Mouse (Mus musculus): Measurements from ENCODE around the gene Tmem92.

Gene Tmem92

DNA sequence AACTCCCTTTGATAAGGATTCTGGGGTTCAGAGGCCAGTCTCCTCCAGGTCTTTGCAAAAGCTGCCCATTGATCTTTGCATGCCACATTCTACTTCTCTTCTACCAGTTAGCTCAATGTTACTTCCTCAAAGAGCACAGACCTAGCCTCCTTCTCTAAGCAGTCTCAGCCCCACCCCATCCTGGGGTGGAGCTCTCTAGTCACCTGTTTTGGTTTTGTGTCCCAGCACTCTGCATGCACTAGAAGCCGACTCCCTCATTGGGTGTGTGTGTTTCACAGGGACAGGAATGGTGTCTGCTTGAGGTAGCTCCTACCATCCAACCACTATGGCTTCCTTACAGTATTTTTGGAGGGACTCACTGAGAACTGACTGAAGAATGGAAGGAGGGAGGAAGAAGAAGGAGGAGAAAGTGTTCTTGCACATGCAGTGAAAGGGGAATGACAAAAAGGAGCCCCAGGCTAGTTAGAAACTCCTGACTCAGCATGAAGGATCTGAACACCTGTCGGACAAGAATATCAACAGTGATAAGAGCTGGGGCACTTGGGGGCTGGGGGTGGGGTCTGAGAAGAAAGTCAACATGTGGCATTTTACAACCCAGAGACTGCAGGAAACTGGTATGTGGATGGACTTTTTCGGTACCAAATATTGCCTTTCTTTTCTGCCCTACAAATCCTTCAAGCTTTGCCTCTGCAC is 10.0 kb downstream of the Tmem92 start:
- no peak for TF ChIP-seq POU5F1 (IDR thresholded peaks at IDR 0.05; ENCODE audit: borderline replicate concordance, low read length)
- peaks cover 12% of the 10 kb centered on the region for H3K27me3 ChIP-seq (ENCODE audit: insufficient read depth, low read length)
- H3K9me3 ChIP-seq (ENCODE audit: low read length) = no peaks in the 10 kb centered on the region
- H3K4me3 ChIP-seq (replicated peaks; ENCODE audit: low read length) = no peak overlapping the region
- H3K4me1 ChIP-seq (replicated peaks; ENCODE audit: low read depth, low read length) = peaks cover 6% of the 10 kb centered on the region
- H3K36me3 ChIP-seq (ENCODE audit: insufficient read depth, low read length) = no peaks in the 10 kb centered on the region

GRCm38 (mm10) chr11:94767241-94767640 is 15.3 kb downstream of the Tmem92 start:
- no peaks in the 10 kb centered on the region for H3K9me3 ChIP-seq (ENCODE audit: low read length)
- H3K4me1 ChIP-seq (replicated peaks; ENCODE audit: low read depth, low read length) = peaks cover 2% of the 10 kb centered on the region
- H3K27me3 ChIP-seq (ENCODE audit: insufficient read depth, low read length) = 0 out of 2 replicates have a peak, but pooled peaks cover 2% of the 10 kb centered on the region
- TF ChIP-seq POU5F1 (IDR thresholded peaks at IDR 0.05; ENCODE audit: borderline replicate concordance, low read length) (no peak), NANOG (IDR thresholded peaks at IDR 0.05; ENCODE audit: borderline replicate concordance, low read length) (no peak), CTCF (conservative IDR thresholded peaks at IDR 0.05; ENCODE audit: low read length) (no peak)
- H3K36me3 ChIP-seq (ENCODE audit: insufficient read depth, low read length) = no peaks in the 10 kb centered on the region
- H3K4me3 ChIP-seq (replicated peaks; ENCODE audit: low read length) = no peak overlapping the region

DNA sequence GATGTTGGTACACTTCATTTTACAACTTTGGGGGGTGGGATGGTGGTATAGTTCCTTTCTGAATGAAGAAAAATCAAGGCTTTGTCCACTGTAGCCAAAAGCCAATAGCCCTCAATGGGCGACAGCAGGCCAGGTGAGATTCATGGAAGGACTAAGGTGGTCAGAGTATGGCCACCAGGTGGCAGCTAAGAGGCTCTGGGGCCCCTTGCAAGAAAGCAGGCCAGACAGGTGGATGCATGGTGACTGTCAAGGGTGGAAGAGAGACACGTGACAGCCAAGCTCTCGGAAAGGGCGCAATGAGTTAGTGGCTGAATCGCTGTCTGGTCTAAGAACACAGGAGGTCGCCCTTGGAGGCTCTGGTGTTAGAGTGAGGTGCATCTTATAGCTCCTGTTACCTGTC is 19.7 kb downstream of the Tmem92 start:
- TF ChIP-seq CTCF (conservative IDR thresholded peaks at IDR 0.05; ENCODE audit: low read length) (no peak; the same call in 1 of the 2 replicates), POU5F1 (IDR thresholded peaks at IDR 0.05; ENCODE audit: borderline replicate concordance, low read length) (no peak), NANOG (IDR thresholded peaks at IDR 0.05; ENCODE audit: borderline replicate concordance, low read length) (no peak)
- H3K9me3 ChIP-seq (ENCODE audit: low read length) = no peaks in the 10 kb centered on the region
- no peaks in the 10 kb centered on the region for H3K36me3 ChIP-seq (ENCODE audit: insufficient read depth, low read length)
- H3K27me3 ChIP-seq (ENCODE audit: insufficient read depth, low read length) = no peaks in the 10 kb centered on the region
- peaks cover 11% of the 10 kb centered on the region for H3K4me1 ChIP-seq (replicated peaks; ENCODE audit: low read depth, low read length)
- H3K4me3 ChIP-seq (replicated peaks; ENCODE audit: low read length) = no peak overlapping the region

GRCm38 (mm10) chr11:94762281-94762680 is 20.2 kb downstream of the Tmem92 start:
- no peak for TF ChIP-seq CTCF (conservative IDR thresholded peaks at IDR 0.05; ENCODE audit: low read length)
- no peak for TF ChIP-seq POU5F1 (IDR thresholded peaks at IDR 0.05; ENCODE audit: borderline replicate concordance, low read length)
- TF ChIP-seq NANOG (IDR thresholded peaks at IDR 0.05; ENCODE audit: borderline replicate concordance, low read length) = no peak
- Histone ChIP-seq H3K9me3 (ENCODE audit: low read length) (no peaks in the 10 kb centered on the region), H3K4me1 (replicated peaks; ENCODE audit: low read depth, low read length) (peaks cover 11% of the 10 kb centered on the region), H3K4me3 (replicated peaks; ENCODE audit: low read length) (no peak overlapping the region), H3K36me3 (ENCODE audit: insufficient read depth, low read length) (no peaks in the 10 kb centered on the region), H3K27me3 (ENCODE audit: insufficient read depth, low read length) (no peaks in the 10 kb centered on the region)

GRCm38 (mm10) chr11:94760799-94761198 is 21.7 kb downstream of the Tmem92 start:
- Histone ChIP-seq H3K9me3 (ENCODE audit: low read length) (no peaks in the 10 kb centered on the region), H3K36me3 (ENCODE audit: insufficient read depth, low read length) (no peaks in the 10 kb centered on the region), H3K4me3 (replicated peaks; ENCODE audit: low read length) (no peak overlapping the region), H3K27me3 (ENCODE audit: insufficient read depth, low read length) (0 out of 2 replicates have a peak, but pooled peaks cover 5% of the 10 kb centered on the region), H3K4me1 (replicated peaks; ENCODE audit: low read depth, low read length) (peaks cover 11% of the 10 kb centered on the region)
- TF ChIP-seq CTCF (conservative IDR thresholded peaks at IDR 0.05; ENCODE audit: low read length) (no peak), NANOG (IDR thresholded peaks at IDR 0.05; ENCODE audit: borderline replicate concordance, low read length) (no peak), POU5F1 (IDR thresholded peaks at IDR 0.05; ENCODE audit: borderline replicate concordance, low read length) (no peak)

DNA sequence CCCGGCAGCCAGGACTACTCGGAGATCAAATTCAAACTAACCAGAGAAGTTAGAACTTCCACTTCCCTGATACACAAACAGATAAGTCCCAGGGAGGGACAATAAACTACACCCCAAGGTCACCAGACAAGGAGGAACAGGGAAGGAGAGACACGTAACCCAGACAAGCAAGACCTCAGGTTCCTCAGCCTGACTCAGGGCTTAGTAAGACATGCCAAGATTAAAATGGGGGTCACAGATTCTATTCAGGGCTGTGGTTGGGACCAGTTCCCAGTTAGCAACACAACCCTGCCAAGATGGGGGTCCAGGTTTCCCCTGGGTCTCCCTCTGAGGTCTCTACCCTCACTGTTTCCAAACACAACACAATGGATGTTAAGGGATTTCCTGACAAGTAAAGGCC is 22.1 kb downstream of the Tmem92 start:
- peaks cover 11% of the 10 kb centered on the region for H3K4me1 ChIP-seq (replicated peaks; ENCODE audit: low read depth, low read length)
- no peaks in the 10 kb centered on the region for H3K36me3 ChIP-seq (ENCODE audit: insufficient read depth, low read length)
- no peak overlapping the region for H3K4me3 ChIP-seq (replicated peaks; ENCODE audit: low read length)
- no peak for TF ChIP-seq NANOG (IDR thresholded peaks at IDR 0.05; ENCODE audit: borderline replicate concordance, low read length)
- TF ChIP-seq POU5F1 (IDR thresholded peaks at IDR 0.05; ENCODE audit: borderline replicate concordance, low read length) = no peak
- TF ChIP-seq CTCF (conservative IDR thresholded peaks at IDR 0.05; ENCODE audit: low read length) = no peak
- no peaks in the 10 kb centered on the region for H3K9me3 ChIP-seq (ENCODE audit: low read length)
- peaks cover 8% of the 10 kb centered on the region; the same call in 1 of the 2 replicates for H3K27me3 ChIP-seq (ENCODE audit: insufficient read depth, low read length)

DNA sequence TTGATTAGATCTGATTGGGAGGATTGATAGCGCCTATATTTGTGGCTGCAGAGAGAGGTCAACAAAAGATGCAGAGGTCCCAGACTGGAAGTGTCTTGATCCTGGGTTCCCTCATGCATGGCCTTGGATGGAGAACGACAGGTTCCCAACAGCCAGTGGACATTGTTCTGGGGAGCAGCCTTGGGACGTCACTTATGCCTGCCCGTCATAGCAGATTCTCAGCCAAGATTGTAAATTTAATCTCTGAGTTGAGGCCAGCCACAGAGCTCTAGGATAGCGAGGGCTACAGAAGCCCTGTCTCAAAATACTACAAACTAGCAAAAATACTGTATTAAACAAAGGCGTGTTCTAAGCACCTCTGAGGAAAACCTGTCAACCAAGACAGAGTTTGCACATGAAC is 22.6 kb downstream of the Tmem92 start:
- Histone ChIP-seq H3K36me3 (ENCODE audit: insufficient read depth, low read length) (no peaks in the 10 kb centered on the region), H3K4me1 (replicated peaks; ENCODE audit: low read depth, low read length) (peaks cover 11% of the 10 kb centered on the region), H3K9me3 (ENCODE audit: low read length) (no peaks in the 10 kb centered on the region), H3K27me3 (ENCODE audit: insufficient read depth, low read length) (peaks cover 10% of the 10 kb centered on the region; the same call in 1 of the 2 replicates), H3K4me3 (replicated peaks; ENCODE audit: low read length) (no peak overlapping the region)
- no peak for TF ChIP-seq CTCF (conservative IDR thresholded peaks at IDR 0.05; ENCODE audit: low read length)

- Histone ChIP-seq H3K27me3 (ENCODE audit: insufficient read depth, low read length) (peaks cover 13% of the 10 kb centered on the region; the same call in 1 of the 2 replicates), H3K9me3 (ENCODE audit: low read length) (no peaks in the 10 kb centered on the region), H3K36me3 (ENCODE audit: insufficient read depth, low read length) (no peaks in the 10 kb centered on the region), H3K4me3 (replicated peaks; ENCODE audit: low read length) (no peak overlapping the region), H3K4me1 (replicated peaks; ENCODE audit: low read depth, low read length) (peaks cover 5% of the 10 kb centered on the region)
- no peak for TF ChIP-seq CTCF (conservative IDR thresholded peaks at IDR 0.05; ENCODE audit: low read length)
- TF ChIP-seq NANOG (IDR thresholded peaks at IDR 0.05; ENCODE audit: borderline replicate concordance, low read length) = no peak
- TF ChIP-seq POU5F1 (IDR thresholded peaks at IDR 0.05; ENCODE audit: borderline replicate concordance, low read length) = no peak
Measured at GRCm38 (mm10) chr11:94752946-94753713, 29.4 kb downstream of the Tmem92 start.

Data from E14TG2a.4 (cell line).